Mouse (Mus musculus): ENCODE data around the gene Vmn1r87.

DNA sequence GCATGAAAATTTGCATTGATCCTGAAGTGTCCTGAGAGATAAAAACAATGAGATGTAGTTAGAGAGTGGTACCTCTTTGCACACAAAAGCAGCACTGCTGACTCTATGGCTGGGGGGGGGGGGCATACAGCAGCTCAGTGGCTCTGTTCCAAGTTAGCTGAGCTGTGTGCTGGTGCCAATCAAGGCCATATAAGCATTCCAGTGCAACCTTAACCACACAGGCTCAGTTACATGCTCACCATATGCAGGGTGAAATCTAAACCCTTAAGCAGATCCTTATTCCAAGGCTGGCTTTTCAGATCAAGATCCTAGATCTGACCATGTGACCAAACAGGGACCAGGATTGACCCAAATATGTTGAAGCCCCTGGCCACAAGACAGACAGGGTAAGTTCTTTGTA, 2.6 kb downstream of the Vmn1r87 start:
- no peak for TF ChIP-seq CTCF (IDR thresholded peaks at IDR 0.05; ENCODE audit: control insufficient read depth, insufficient read depth, insufficient replicate concordance, low read depth, low read length)
- no peak for TF ChIP-seq POLR2A (IDR thresholded peaks at IDR 0.05; ENCODE audit: control insufficient read depth, low read depth, low read length)

Measured in testis, adult 2 months (tissue).